Mouse (Mus musculus) embryonic facial prominence, embryonic 15.5 days (tissue): ENCODE data around the gene Cd300lg. TPM values are rescaled to one million over a fixed set of nuclear protein-coding genes. Genes with fewer than 3 reads are reported as not detected.

Source experiments
- ATAC-seq: fragments of 200-750 bp; cut with Nextera tagmentation; 2 replicates; pipeline ENCODE4 v1.8.0; 2017; ENCODE audit warnings: low read depth, moderate TSS enrichment; ENCODE audit not compliant: insufficient number of reproducible peaks, low FRiP score, low TSS enrichment
- H3K27ac ChIP-seq: fragments of 300-500 bp; sonication (generic); replicated peaks from 2 replicates; pipeline ENCODE4 v1.5.1; 2015; ENCODE audit warnings: mild to moderate bottlenecking, inconsistent platforms
- H3K27me3 ChIP-seq: fragments of 300-500 bp; sonication (generic); 2 replicates; pipeline ENCODE4 v1.6.1; 2015; ENCODE audit warnings: inconsistent platforms
- H3K36me3 ChIP-seq: fragments of 300-500 bp; sonication (generic); 2 replicates; pipeline ENCODE4 v1.6.1; 2015; ENCODE audit warnings: mild to moderate bottlenecking, inconsistent platforms
- H3K4me1 ChIP-seq: fragments of 300-500 bp; sonication (generic); 2 replicates; pipeline ENCODE4 v1.6.1; 2015; ENCODE audit warnings: inconsistent platforms
- H3K4me2 ChIP-seq: fragments of 300-500 bp; sonication (generic); replicated peaks from 2 replicates; pipeline ENCODE4 v1.6.1; 2015; ENCODE audit warnings: mild to moderate bottlenecking, inconsistent platforms
- H3K4me3 ChIP-seq: fragments of 300-500 bp; sonication (generic); replicated peaks from 2 replicates; pipeline ENCODE4 v1.5.1; 2015; ENCODE audit warnings: mild to moderate bottlenecking, inconsistent platforms
- H3K9ac ChIP-seq: fragments of 300-500 bp; sonication (generic); 2 replicates; pipeline ENCODE4 v1.6.1; 2015; ENCODE audit warnings: inconsistent platforms
- H3K9me3 ChIP-seq: fragments of 300-500 bp; sonication (generic); replicated peaks from 2 replicates; pipeline ENCODE4 v1.6.1; 2016; ENCODE audit warnings: inconsistent platforms
- WGBS: fragments of 180-500 bp; shearing (Covaris S2); methylation state at CpG from one replicate; pipeline ENCODE4 v1.1.7; 2015; 5-methylcytosine and 5-hydroxymethylcytosine counted together
- polyA plus RNA-seq: library from polyadenylated mRNA; unstranded; fragments of >200 nt; fragmentation: Nextera tagmentation; extraction: Ambion mirVana; gene quantifications from 2 replicates; pipeline ENCODE4 v1.2.1, GENCODE M21; 2015

The Cd300lg gene
- polyA plus RNA-seq, 1 experiment from 2014 or later = 1.5 TPM

DNA sequence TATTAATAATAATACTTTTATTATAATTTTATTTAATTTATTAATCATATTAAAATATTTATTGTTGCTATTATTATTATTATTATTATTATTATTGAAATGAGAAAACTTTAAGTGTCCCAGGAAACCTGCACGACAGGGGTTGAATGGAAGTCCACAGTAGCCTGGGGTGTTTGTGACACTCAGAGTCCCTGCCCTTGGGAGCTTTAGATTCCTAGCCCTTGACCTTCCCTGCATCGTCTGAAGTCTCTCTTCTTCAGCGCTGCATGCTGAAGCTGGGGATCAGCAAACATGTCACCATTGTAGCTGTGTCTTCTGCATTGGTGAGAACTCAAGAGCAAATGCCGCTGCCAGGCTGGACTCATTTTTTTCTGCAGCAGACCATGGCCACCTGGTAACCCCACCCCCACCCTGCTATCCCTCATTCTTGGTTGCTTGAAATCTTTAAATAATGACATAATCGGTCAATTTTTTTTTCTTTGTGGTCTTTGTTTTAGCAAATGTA is 5.8 kb upstream of the Cd300lg start:
- ATAC-seq = no peak
- Histone ChIP-seq H3K9ac (no peak overlapping the region), H3K27ac (no peak overlapping the region), H3K4me1 (0 out of 2 replicates have a peak, but pooled peaks cover 3% of the 10 kb centered on the region), H3K4me2 (no peak overlapping the region), H3K4me3 (no peak overlapping the region), H3K36me3 (no peaks in the 10 kb centered on the region), H3K27me3 (no peaks in the 10 kb centered on the region), H3K9me3 (no peaks in the 10 kb centered on the region)
- WGBS = 72% methylated on average over 5 of the region's 5 CpGs

DNA sequence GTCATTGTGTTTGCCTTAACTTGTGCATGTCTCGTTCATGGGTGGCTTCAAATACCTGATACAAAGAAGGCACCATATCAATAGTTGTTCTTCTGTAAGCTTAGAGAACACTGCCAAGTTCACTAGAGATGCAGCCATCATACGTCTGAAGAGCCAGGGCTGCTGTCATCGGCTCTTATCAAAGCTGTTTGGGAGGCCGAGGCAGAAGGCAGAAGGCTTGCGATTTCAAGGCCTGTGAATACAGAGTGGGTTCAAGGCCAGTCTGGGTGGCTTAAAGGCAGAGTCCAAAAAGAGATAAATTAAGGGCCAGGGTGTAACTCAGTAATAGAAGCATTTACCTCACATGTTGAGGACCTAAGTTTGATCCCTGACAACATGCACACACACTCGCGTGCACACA is 5.0 kb upstream of the Cd300lg start:
- H3K36me3 ChIP-seq = no peaks in the 10 kb centered on the region
- H3K4me3 ChIP-seq = no peak overlapping the region
- 85% methylated on average over 7 of the region's 7 CpGs for WGBS
- H3K9ac ChIP-seq = no peak overlapping the region
- H3K27ac ChIP-seq = no peak overlapping the region
- 0 out of 2 replicates have a peak, but pooled peaks cover 3% of the 10 kb centered on the region for H3K4me1 ChIP-seq
- H3K4me2 ChIP-seq = no peak overlapping the region
- no peaks in the 10 kb centered on the region for H3K9me3 ChIP-seq
- H3K27me3 ChIP-seq = no peaks in the 10 kb centered on the region
- no peak for ATAC-seq

DNA sequence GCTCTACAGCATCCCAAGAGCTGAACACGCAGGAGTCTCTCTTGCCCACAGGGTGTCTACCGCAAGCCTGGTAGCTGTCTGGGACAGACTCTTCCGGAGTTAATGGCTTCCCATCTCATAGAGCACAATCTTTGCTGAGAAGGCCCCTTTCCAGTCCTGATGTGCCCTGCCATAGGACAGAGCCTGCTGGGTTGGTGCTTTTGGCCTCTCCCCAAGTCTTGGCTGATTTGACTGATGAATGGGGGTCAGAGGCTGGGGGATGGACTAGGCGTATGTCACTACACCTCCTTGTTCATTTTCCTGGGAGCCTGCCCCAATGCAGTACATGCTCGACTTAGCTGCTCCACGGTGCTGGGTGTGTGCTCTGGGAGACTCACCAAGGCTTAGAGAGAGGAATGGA is 3.5 kb upstream of the Cd300lg start:
- no peak overlapping the region for H3K4me3 ChIP-seq
- no peak overlapping the region for H3K9ac ChIP-seq
- no peaks in the 10 kb centered on the region for H3K9me3 ChIP-seq
- no peak overlapping the region for H3K4me2 ChIP-seq
- no peak for ATAC-seq
- 83% methylated on average over 6 of the region's 6 CpGs for WGBS
- no peaks in the 10 kb centered on the region for H3K36me3 ChIP-seq
- 0 out of 2 replicates have a peak, but pooled peaks cover 3% of the 10 kb centered on the region for H3K4me1 ChIP-seq
- no peaks in the 10 kb centered on the region for H3K27me3 ChIP-seq
- no peak overlapping the region for H3K27ac ChIP-seq

DNA sequence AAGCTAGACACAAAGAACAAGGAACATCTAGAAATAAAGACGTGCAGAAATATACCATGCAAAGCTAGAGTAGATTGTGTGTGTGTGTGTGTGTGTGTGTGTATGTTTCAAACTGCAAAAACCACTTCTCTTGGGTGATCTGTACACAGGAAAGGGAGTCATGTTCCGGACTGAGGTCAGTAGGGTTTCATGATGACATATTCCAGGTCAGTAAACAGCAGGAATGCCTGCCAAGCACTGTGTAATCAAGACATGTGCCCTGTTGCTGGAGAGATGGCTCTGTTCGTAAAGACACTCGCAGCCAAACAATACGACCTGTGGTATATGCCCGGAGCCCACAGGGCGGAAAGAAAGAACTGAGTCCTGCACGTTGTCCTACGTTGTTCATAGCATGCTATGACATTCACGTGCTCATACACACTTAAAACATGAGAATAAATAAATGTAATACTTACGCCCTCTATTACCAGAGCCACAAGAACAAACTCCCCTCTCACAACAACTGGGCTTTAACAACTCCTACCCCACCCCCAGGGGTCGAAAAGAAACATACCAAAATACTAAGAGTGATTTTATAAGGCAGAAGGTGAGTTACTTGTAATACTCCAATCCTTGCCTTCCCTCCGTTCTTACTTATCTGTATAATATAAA is 1.7 kb upstream of the Cd300lg start:
- H3K36me3 ChIP-seq = no peaks in the 10 kb centered on the region
- no peak overlapping the region; the same call in 1 of the 2 replicates for H3K4me2 ChIP-seq
- H3K4me1 ChIP-seq = 0 out of 2 replicates have a peak, but pooled peaks cover 3% of the 10 kb centered on the region
- H3K27ac ChIP-seq = no peak overlapping the region
- no peaks in the 10 kb centered on the region for H3K9me3 ChIP-seq
- H3K9ac ChIP-seq = no peak overlapping the region
- no peak for ATAC-seq
- no peaks in the 10 kb centered on the region for H3K27me3 ChIP-seq
- 70% methylated on average over 13 of the region's 13 CpGs for WGBS
- H3K4me3 ChIP-seq = no peak overlapping the region

GRCm38 (mm10) chr11:102040138-102040524 is 1.2 kb upstream of the Cd300lg start:
- H3K27me3 ChIP-seq = no peaks in the 10 kb centered on the region
- H3K9me3 ChIP-seq = no peaks in the 10 kb centered on the region; the same call in 1 of the 2 replicates
- no peak overlapping the region for H3K4me3 ChIP-seq
- peak; percentile 73; the same call in 1 of the 2 replicates for ATAC-seq
- H3K36me3 ChIP-seq = no peaks in the 10 kb centered on the region
- no peak overlapping the region; the same call in 1 of the 2 replicates for H3K4me2 ChIP-seq
- under 1% methylated on average over 9 of the region's 9 CpGs for WGBS
- no peak overlapping the region for H3K9ac ChIP-seq
- no peak overlapping the region for H3K27ac ChIP-seq
- 0 out of 2 replicates have a peak, but pooled peaks cover under 1% of the 10 kb centered on the region for H3K4me1 ChIP-seq

DNA sequence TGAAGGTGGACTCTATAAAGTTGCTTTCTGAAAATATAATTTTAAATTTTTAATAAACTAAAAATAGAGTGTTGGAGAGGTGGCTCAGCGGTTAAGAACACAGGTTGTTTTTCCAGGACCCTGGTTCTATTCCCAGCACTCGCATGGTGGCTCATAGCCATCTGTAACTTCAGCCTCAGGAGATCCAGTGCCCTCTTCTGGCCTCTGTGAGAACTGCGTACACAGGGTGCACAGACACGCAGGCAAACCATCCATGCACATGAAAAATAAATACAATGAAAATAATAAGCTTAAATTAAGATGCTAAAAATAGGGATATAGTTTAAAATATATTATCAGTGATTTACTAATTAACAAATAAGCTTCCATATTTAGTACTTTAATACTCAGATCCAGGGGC is 663 bp upstream of the Cd300lg start:
- ATAC-seq = no peak

DNA sequence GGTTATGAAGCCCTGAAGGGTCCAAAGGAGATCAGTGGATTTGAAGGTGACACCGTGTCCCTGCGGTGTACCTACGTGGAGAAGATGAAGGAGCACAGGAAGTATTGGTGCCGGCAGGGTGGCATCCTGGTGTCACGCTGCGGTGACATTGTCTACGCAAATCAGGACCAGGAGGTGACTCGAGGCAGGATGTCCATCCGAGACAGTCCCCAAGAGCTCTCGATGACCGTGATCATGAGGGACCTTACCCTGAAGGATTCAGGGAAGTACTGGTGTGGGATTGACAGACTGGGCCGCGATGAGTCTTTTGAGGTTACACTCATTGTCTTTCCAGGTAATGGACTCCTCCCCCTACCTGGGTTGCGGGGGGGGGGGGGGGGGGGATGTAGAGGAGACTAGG is 1.7 kb downstream of the Cd300lg start:
- ATAC-seq = no peak
- H3K4me1 ChIP-seq = no peaks in the 10 kb centered on the region
- 89% methylated on average over 14 of the region's 14 CpGs for WGBS
- no peaks in the 10 kb centered on the region; the same call in 1 of the 2 replicates for H3K9me3 ChIP-seq
- no peak overlapping the region for H3K4me3 ChIP-seq
- no peak overlapping the region for H3K4me2 ChIP-seq
- no peaks in the 10 kb centered on the region for H3K27me3 ChIP-seq
- H3K9ac ChIP-seq = no peak overlapping the region
- H3K27ac ChIP-seq = no peak overlapping the region
- no peaks in the 10 kb centered on the region for H3K36me3 ChIP-seq

More for the DNA sequence above, 663 bp upstream of the Cd300lg start:
- Histone ChIP-seq H3K4me1 (no peaks in the 10 kb centered on the region), H3K4me3 (no peak overlapping the region), H3K9me3 (no peaks in the 10 kb centered on the region; the same call in 1 of the 2 replicates), H3K9ac (no peak overlapping the region), H3K27ac (no peak overlapping the region), H3K4me2 (no peak overlapping the region), H3K27me3 (no peaks in the 10 kb centered on the region), H3K36me3 (no peaks in the 10 kb centered on the region)
- 70% methylated on average over 4 of the region's 4 CpGs for WGBS

DNA sequence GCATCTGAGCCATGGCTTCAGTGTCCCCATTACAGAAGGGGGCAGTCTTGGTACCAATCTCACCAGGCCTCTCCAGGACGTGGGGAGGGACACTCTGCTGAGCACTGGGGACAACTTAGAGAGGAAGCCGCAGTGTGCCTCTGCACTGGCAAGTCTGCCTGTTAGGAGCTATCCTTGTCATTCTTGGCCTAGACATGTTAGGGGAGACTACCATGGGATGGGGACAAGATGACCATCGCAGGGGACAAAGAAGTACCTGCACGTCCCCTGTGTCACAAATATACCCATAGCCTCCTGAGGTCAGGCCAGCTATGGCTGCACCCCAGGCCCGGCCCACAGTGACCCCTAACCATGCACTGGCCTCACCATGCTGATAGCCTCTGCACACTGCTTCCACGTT is 2.1 kb downstream of the Cd300lg start:
- Histone ChIP-seq H3K36me3 (no peaks in the 10 kb centered on the region), H3K9me3 (no peaks in the 10 kb centered on the region; the same call in 1 of the 2 replicates), H3K9ac (no peak overlapping the region), H3K27me3 (no peaks in the 10 kb centered on the region), H3K4me2 (no peak overlapping the region), H3K27ac (no peak overlapping the region), H3K4me1 (no peaks in the 10 kb centered on the region), H3K4me3 (no peak overlapping the region)
- WGBS = 83% methylated on average over 6 of the region's 6 CpGs
- ATAC-seq = no peak

DNA sequence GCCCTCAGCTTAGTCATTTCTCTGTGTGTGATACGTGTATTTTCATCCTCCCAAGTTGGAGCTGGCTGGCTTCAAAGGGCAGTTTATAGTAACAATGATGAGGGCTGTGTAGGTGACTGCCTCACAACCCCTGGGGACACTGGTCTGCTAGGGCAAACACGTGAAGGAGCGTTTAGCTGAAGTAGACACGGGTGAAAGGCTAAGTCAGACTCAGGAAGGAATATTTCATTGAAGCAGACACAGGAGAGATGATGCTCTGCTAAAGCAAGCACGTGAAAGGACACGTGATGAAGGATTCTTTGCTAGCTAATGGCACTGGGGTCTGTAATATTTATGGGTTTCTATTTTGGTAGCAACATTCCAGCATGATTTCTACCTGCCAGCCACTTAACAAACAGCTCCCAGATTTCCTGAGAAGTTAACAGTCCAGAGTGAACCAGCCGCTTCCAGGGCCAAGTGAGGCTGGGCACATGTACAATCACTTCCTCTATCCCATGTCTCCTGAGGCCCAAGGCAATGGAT is 3.4 kb downstream of the Cd300lg start:
- Histone ChIP-seq H3K4me3 (no peak overlapping the region), H3K4me1 (no peaks in the 10 kb centered on the region), H3K27me3 (no peaks in the 10 kb centered on the region), H3K9me3 (no peaks in the 10 kb centered on the region; the same call in 1 of the 2 replicates), H3K4me2 (no peak overlapping the region), H3K9ac (no peak overlapping the region), H3K36me3 (no peaks in the 10 kb centered on the region), H3K27ac (no peak overlapping the region)
- no peak for ATAC-seq
- 81% methylated on average over 7 of the region's 7 CpGs for WGBS

DNA sequence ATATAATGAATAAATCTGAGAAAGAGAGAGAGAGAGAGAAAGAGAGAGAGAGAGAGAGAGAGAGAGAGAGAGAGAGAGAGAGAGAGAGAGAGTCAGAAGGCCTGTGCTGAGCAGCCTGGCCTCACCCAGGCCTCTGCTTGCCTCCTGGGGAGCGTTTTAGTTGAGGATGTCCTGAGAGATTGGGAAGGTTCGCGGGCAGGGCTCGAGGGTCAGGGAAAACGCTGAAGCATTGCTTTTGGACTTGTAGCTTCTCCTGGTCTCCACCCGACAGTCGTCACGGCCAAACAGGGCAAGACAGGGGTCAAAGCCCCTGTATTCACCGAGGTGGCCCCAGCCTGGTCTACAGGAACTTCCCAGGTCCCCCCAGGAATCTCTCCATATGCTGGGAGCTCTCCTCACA is 5.3 kb downstream of the Cd300lg start:
- 85% methylated on average over 9 of the region's 9 CpGs for WGBS
- H3K4me1 ChIP-seq = no peaks in the 10 kb centered on the region
- H3K9ac ChIP-seq = no peak overlapping the region
- H3K4me3 ChIP-seq = no peak overlapping the region
- H3K36me3 ChIP-seq = no peaks in the 10 kb centered on the region
- no peaks in the 10 kb centered on the region for H3K27me3 ChIP-seq
- ATAC-seq = no peak
- no peak overlapping the region for H3K4me2 ChIP-seq
- no peaks in the 10 kb centered on the region; the same call in 1 of the 2 replicates for H3K9me3 ChIP-seq
- no peak overlapping the region for H3K27ac ChIP-seq

- Histone ChIP-seq H3K4me2 (no peak overlapping the region), H3K9ac (no peak overlapping the region), H3K36me3 (no peaks in the 10 kb centered on the region), H3K9me3 (no peaks in the 10 kb centered on the region; the same call in 1 of the 2 replicates), H3K4me1 (no peaks in the 10 kb centered on the region), H3K27ac (no peak overlapping the region), H3K27me3 (no peaks in the 10 kb centered on the region), H3K4me3 (no peak overlapping the region)
- 58% methylated on average over 14 of the region's 14 CpGs for WGBS
- ATAC-seq = no peak
Measured at GRCm38 (mm10) chr11:102049875-102050482, 8.7 kb downstream of the Cd300lg start.
